Mouse (Mus musculus) left cerebral cortex, postnatal 4 days (tissue): ENCODE measurements at regions not wholly inside any gene's neighbourhood (a gene's known extent, or its start where the extent isn't known, plus 50 kb on each side); places are given as distances from the start of the nearest gene placed in this dataset.

Experiments
- DNase-seq: peaks from one replicate; pipeline ENCODE4 v3.0.0-alpha.2; 2022
- intact Hi-C: fragments of 180-260 bp; cut with DNase I; formaldehyde crosslinking; loops from one replicate; pipeline ENCODE4 v1.15.1; 2025

GRCm38 (mm10) chr15:5507545-5507913, 263.5 kb upstream of the Ptger4 start:
- DNase-seq: no peak
- intact Hi-C loops: no loop called here

GRCm38 (mm10) chr15:5510056-5510455, 266.1 kb upstream of the Ptger4 start:
- DNase-seq: no peak
- intact Hi-C loops: no loop called here

GRCm38 (mm10) chr15:5511046-5511445, 267.1 kb upstream of the Ptger4 start:
- intact Hi-C loops: no loop called here
- DNase-seq: no peak

- no peak for DNase-seq
- intact Hi-C loops: no loop called here
These were observed 268.6 kb upstream of the Ptger4 start for GRCm38 (mm10) chr15:5512546-5512945.

GRCm38 (mm10) chr15:5513146-5513545, 269.2 kb upstream of the Ptger4 start:
- intact Hi-C loops: no loop called here
- DNase-seq: no peak

- intact Hi-C loops: no loop called here
- DNase-seq: no peak
These were observed 270.2 kb upstream of the Ptger4 start for GRCm38 (mm10) chr15:5514217-5514616.

- DNase-seq: no peak
- intact Hi-C loops: no loop called here
These were observed 273.4 kb upstream of the Ptger4 start for GRCm38 (mm10) chr15:5517244-5517966.

- intact Hi-C loops: no loop called here
- no peak for DNase-seq
These were observed 275.6 kb upstream of the Ptger4 start for GRCm38 (mm10) chr15:5519552-5519951.

- intact Hi-C loops: no loop called here
These were observed 276.0 kb upstream of the Ptger4 start for GRCm38 (mm10) chr15:5519997-5520396.

GRCm38 (mm10) chr15:5528619-5529018, 284.6 kb upstream of the Ptger4 start:
- intact Hi-C loops: no loop called here
- DNase-seq: no peak

More at GRCm38 (mm10) chr15:5519997-5520396, 276.0 kb upstream of the Ptger4 start:
- DNase-seq: no peak

- intact Hi-C loops: no loop called here
- no peak for DNase-seq
These were observed 289.7 kb upstream of the Ptger4 start for GRCm38 (mm10) chr15:5533656-5534055.

- DNase-seq: no peak
- intact Hi-C loops: no loop called here
These were observed 293.4 kb upstream of the Ptger4 start for GRCm38 (mm10) chr15:5537432-5537831.

GRCm38 (mm10) chr15:5539301-5539928, 295.4 kb upstream of the Ptger4 start:
- no peak for DNase-seq
- intact Hi-C loops: no loop called here

- intact Hi-C loops: no loop called here
- DNase-seq: no peak
These were observed 310.5 kb upstream of the Ptger4 start for GRCm38 (mm10) chr15:5554526-5554925.

GRCm38 (mm10) chr15:5554926-5555325, 310.9 kb upstream of the Ptger4 start:
- DNase-seq: no peak
- intact Hi-C loops: no loop called here

- intact Hi-C loops: no loop called here
These were observed 311.5 kb upstream of the Ptger4 start for GRCm38 (mm10) chr15:5555381-5556066.

GRCm38 (mm10) chr15:5561783-5562182, 317.8 kb upstream of the Ptger4 start:
- intact Hi-C loops: no loop called here
- DNase-seq: no peak

More at GRCm38 (mm10) chr15:5555381-5556066, 311.5 kb upstream of the Ptger4 start:
- DNase-seq: no peak

GRCm38 (mm10) chr15:5574366-5574765, 330.4 kb upstream of the Ptger4 start:
- intact Hi-C loops: no loop called here
- DNase-seq: no peak

GRCm38 (mm10) chr15:5579559-5579958, 335.6 kb upstream of the Ptger4 start:
- intact Hi-C loops: no loop called here
- DNase-seq: no peak

- intact Hi-C loops: no loop called here
- DNase-seq: no peak
These were observed 336.4 kb upstream of the Ptger4 start for GRCm38 (mm10) chr15:5580416-5580815.

- no peak for DNase-seq
- intact Hi-C loops: no loop called here
These were observed 340.4 kb upstream of the Ptger4 start for GRCm38 (mm10) chr15:5584381-5584780.

GRCm38 (mm10) chr15:5604732-5605266, 360.8 kb upstream of the Ptger4 start:
- intact Hi-C loops: no loop called here
- no peak for DNase-seq
